8 mouse cellular contexts compared by ENCODE assay signal in genomic region chr16:29814039-29814438, GRCm38 (mm10).
DNase-seq lines count a peak whose midpoint lies in the region; ATAC-seq lines count a peak whose summit lies in the region.

No protein-coding gene starts in this region.

- H3K27me3 ChIP-seq in erythroblast, embryonic 14.5 days (ENCODE audit: control insufficient read depth) = peaks cover 40% of the 10 kb centered on the region

- peak; percentile 84 for DNase-seq in embryo, embryonic 9.5 days (ENCODE audit: extremely low spot score)
- peak; percentile 81 for DNase-seq in heart, adult 8-10 months (ENCODE audit: low spot score)
- peak; percentile 81 to 86 for DNase-seq in kidney, adult 8-10 months
- DNase-seq in liver = peak; percentile 77
- DNase-seq in monocyte, adult 2 months (ENCODE audit: low read depth in 1 of 2, low spot score in 2 of 2) = peak; percentile 35 to 56
- peak; percentile 55 to 71 for DNase-seq in spleen, postnatal 14 days (ENCODE audit: low spot score in 2 of 2)

- ATAC-seq in erythroblast, adult 5-6 weeks (replicated peaks; ENCODE audit: low FRiP score, poor library complexity, severe bottlenecking) = no peak

- H3K9me3 ChIP-seq in erythroblast, embryonic 14.5 days (ENCODE audit: control insufficient read depth, low read length) = no peaks in the 10 kb centered on the region

- peak overlapping the region; percentile 42 for H3K4me3 ChIP-seq in erythroblast, embryonic 14.5 days (replicated peaks)

- no peaks in the 10 kb centered on the region for H3K36me3 ChIP-seq in erythroblast, embryonic 14.5 days (ENCODE audit: control insufficient read depth)

- H3K4me1 ChIP-seq in erythroblast, embryonic 14.5 days (ENCODE audit: control insufficient read depth) = no peaks in the 10 kb centered on the region
